Mouse (Mus musculus): ENCODE data around the gene Cutc.

DNA sequence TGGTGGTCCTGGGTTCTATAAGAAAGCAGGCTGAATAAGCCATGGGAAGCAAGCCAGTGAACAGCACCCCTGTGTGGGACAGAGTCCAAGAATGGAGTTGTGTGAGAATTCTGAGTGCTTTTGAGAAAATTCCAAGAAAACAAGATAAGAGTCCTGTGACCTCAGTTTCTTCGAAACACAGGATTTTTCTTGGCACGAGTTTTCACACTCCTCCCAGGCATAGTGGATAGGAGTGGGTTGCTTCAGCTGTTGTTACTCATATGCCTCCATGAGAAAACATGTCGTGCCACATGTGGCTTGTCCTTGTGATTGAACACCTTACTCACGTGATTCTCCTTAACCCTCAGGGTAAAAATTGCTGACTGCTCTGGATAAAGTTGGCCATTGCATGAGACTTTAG lies 4.9 kb upstream of the Cutc start:
- TF ChIP-seq CTCF (IDR thresholded peaks at IDR 0.05; ENCODE audit: extremely low read depth, insufficient read depth, insufficient read length, insufficient replicate concordance) (no peak), POLR2A (IDR thresholded peaks at IDR 0.05; ENCODE audit: low read depth, low read length) (no peak)
